Mouse (Mus musculus): Measurements from ENCODE around the gene Mbd5. TPM values are rescaled to one million over a fixed set of nuclear protein-coding genes. Genes with fewer than 3 reads are reported as not detected.
"Not testable (repeated sequence)": the region's sequence is repeated elsewhere in the genome, so short reads cannot be mapped to it uniquely, and the experiment has no call there.

The Mbd5 gene
- polyA plus RNA-seq, 1 experiment = 29.9 TPM

GRCm38 (mm10) chr2:49142186-49142585 is 192.9 kb downstream of the Mbd5 start:
- no peak overlapping the region for H3K27ac ChIP-seq (ENCODE audit: insufficient read depth, low read length)
- H3K4me1 ChIP-seq (ENCODE audit: control insufficient read depth, insufficient read depth, low read length) = no peaks in the 10 kb centered on the region
- no peak overlapping the region for H3K4me3 ChIP-seq (ENCODE audit: insufficient read depth, low read length)
- no peak for TF ChIP-seq POLR2A (IDR thresholded peaks at IDR 0.05; ENCODE audit: extremely low read depth, insufficient read depth, low read length)
- TF ChIP-seq CTCF (IDR thresholded peaks at IDR 0.05; ENCODE audit: extremely low read depth, insufficient read depth, low read length) = no peak

GRCm38 (mm10) chr2:49153649-49154048 is 204.3 kb downstream of the Mbd5 start:
- no peak overlapping the region for H3K27ac ChIP-seq (ENCODE audit: insufficient read depth, low read length)
- H3K4me3 ChIP-seq (ENCODE audit: insufficient read depth, low read length) = no peak overlapping the region
- TF ChIP-seq POLR2A (IDR thresholded peaks at IDR 0.05; ENCODE audit: extremely low read depth, insufficient read depth, low read length) = no peak
- TF ChIP-seq CTCF (IDR thresholded peaks at IDR 0.05; ENCODE audit: extremely low read depth, insufficient read depth, low read length) = no peak
- no peaks in the 10 kb centered on the region for H3K4me1 ChIP-seq (ENCODE audit: control insufficient read depth, insufficient read depth, low read length)

DNA sequence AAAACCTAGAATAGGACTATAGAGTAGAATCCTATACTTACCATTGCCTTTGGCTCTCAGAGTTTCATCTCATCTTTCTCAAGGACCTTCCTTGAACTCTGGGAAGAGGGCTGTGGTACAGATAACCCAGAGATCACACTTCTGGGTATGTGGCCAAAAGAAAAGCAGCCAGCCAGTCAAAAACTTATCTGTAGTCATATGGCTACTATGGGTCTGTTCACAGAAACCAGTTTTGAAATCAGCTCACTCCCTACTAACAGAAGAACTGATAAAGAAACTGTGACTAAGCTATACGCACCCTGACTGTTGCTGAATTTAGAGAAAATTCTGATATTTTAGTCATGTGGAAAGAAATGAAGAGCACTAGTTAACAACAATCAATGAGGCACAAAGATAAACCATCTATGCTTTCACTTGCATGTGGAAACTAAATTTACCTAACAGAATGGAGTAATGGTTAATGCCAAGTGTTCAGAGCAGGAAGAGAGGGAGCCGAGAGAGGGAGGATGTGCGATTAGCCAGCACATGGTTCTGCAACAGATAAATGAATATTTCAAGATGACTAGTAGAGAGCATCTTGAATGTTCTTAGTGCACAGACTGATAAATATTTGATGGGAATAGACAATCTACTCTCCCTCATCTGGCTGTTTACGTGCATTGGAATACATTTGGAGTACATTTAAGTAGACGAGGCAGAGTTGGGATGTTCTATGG is 211.1 kb downstream of the Mbd5 start:
- no peak overlapping the region for H3K4me3 ChIP-seq (ENCODE audit: insufficient read depth, low read length)
- TF ChIP-seq POLR2A (IDR thresholded peaks at IDR 0.05; ENCODE audit: extremely low read depth, insufficient read depth, low read length) (no peak), CTCF (IDR thresholded peaks at IDR 0.05; ENCODE audit: extremely low read depth, insufficient read depth, low read length) (no peak)
- no peak overlapping the region for H3K27ac ChIP-seq (ENCODE audit: insufficient read depth, low read length)
- no peaks in the 10 kb centered on the region for H3K4me1 ChIP-seq (ENCODE audit: control insufficient read depth, insufficient read depth, low read length)

GRCm38 (mm10) chr2:49169766-49170165 is 220.5 kb downstream of the Mbd5 start:
- Histone ChIP-seq H3K4me1 (ENCODE audit: control insufficient read depth, insufficient read depth, low read length) (no peaks in the 10 kb centered on the region), H3K4me3 (ENCODE audit: insufficient read depth, low read length) (no peak overlapping the region), H3K27ac (ENCODE audit: insufficient read depth, low read length) (no peak overlapping the region)
- TF ChIP-seq POLR2A (IDR thresholded peaks at IDR 0.05; ENCODE audit: extremely low read depth, insufficient read depth, low read length) (no peak), CTCF (IDR thresholded peaks at IDR 0.05; ENCODE audit: extremely low read depth, insufficient read depth, low read length) (no peak)

- Histone ChIP-seq H3K4me1 (ENCODE audit: control insufficient read depth, insufficient read depth, low read length) (no peaks in the 10 kb centered on the region), H3K4me3 (ENCODE audit: insufficient read depth, low read length) (no peak overlapping the region), H3K27ac (ENCODE audit: insufficient read depth, low read length) (no peak overlapping the region)
- TF ChIP-seq POLR2A (IDR thresholded peaks at IDR 0.05; ENCODE audit: extremely low read depth, insufficient read depth, low read length) = no peak
- no peak for TF ChIP-seq CTCF (IDR thresholded peaks at IDR 0.05; ENCODE audit: extremely low read depth, insufficient read depth, low read length)
Measured at GRCm38 (mm10) chr2:49177015-49177414, 227.7 kb downstream of the Mbd5 start.

DNA sequence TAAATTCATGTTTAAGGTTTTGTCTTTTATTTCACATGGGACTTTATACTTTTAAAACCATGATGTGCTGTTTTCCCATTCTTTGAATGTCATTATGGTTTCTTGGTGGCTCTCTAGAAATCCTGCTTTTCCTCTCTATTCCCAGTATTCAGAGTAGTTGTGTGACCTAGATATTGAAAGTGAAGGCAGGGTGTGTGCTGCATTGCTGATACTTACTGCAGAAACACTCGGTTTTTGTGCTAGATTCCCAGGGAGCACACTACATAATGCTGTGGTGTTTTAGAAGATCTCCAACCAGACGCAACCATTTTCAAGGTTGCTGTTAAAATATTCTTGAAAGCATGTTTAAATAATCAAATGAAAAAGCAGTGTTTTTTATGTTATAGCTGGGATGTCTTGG is 241.7 kb downstream of the Mbd5 start:
- TF ChIP-seq CTCF (IDR thresholded peaks at IDR 0.05; ENCODE audit: extremely low read depth, insufficient read depth, low read length) (no peak), POLR2A (IDR thresholded peaks at IDR 0.05; ENCODE audit: extremely low read depth, insufficient read depth, low read length) (no peak)
- Histone ChIP-seq H3K4me1 (ENCODE audit: control insufficient read depth, insufficient read depth, low read length) (no peaks in the 10 kb centered on the region; the same call in 1 of the 2 replicates), H3K4me3 (ENCODE audit: insufficient read depth, low read length) (no peak overlapping the region), H3K27ac (ENCODE audit: insufficient read depth, low read length) (no peak overlapping the region)

DNA sequence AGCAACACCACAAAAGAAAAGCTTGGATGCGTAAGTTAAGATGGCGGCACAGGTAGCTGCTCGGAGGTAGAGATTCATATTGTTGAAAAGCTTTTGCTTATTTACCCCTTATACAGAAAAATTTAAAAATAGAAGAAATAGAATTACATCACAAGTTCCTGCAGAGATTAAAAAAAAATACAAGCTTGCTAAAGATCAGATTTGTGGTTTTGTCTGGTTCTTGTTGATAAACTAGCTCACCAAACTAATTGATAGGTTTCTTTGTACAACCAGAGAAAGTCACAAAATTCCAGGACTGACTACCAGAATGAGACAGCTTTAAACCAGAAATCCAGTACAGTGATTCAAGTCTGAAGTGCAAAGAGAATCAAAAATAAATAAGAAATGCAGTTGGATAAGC is 242.4 kb downstream of the Mbd5 start:
- Histone ChIP-seq H3K4me3 (ENCODE audit: insufficient read depth, low read length) (no peak overlapping the region), H3K27ac (ENCODE audit: insufficient read depth, low read length) (no peak overlapping the region), H3K4me1 (ENCODE audit: control insufficient read depth, insufficient read depth, low read length) (no peaks in the 10 kb centered on the region; the same call in 1 of the 2 replicates)
- TF ChIP-seq POLR2A (IDR thresholded peaks at IDR 0.05; ENCODE audit: extremely low read depth, insufficient read depth, low read length) = no peak
- no peak for TF ChIP-seq CTCF (IDR thresholded peaks at IDR 0.05; ENCODE audit: extremely low read depth, insufficient read depth, low read length)

- Histone ChIP-seq H3K4me3 (ENCODE audit: insufficient read depth, low read length) (no peak overlapping the region), H3K27ac (ENCODE audit: insufficient read depth, low read length) (no peak overlapping the region)
- TF ChIP-seq POLR2A (IDR thresholded peaks at IDR 0.05; ENCODE audit: extremely low read depth, insufficient read depth, low read length) = no peak
- no peak for TF ChIP-seq CTCF (IDR thresholded peaks at IDR 0.05; ENCODE audit: extremely low read depth, insufficient read depth, low read length)
Measured at GRCm38 (mm10) chr2:49204081-49204480, 254.8 kb downstream of the Mbd5 start.

GRCm38 (mm10) chr2:49205692-49206091 is 256.4 kb downstream of the Mbd5 start:
- not testable (repeated sequence) for H3K27ac ChIP-seq (ENCODE audit: insufficient read depth, low read length); H3K4me1 ChIP-seq (ENCODE audit: control insufficient read depth, insufficient read depth, low read length); H3K4me3 ChIP-seq (ENCODE audit: insufficient read depth, low read length)

More at GRCm38 (mm10) chr2:49204081-49204480, 254.8 kb downstream of the Mbd5 start:
- no peaks in the 10 kb centered on the region for H3K4me1 ChIP-seq (ENCODE audit: control insufficient read depth, insufficient read depth, low read length)

GRCm38 (mm10) chr2:49209349-49209748 is 260.0 kb downstream of the Mbd5 start:
- Histone ChIP-seq H3K27ac (ENCODE audit: insufficient read depth, low read length) (no peak overlapping the region), H3K4me1 (ENCODE audit: control insufficient read depth, insufficient read depth, low read length) (no peaks in the 10 kb centered on the region), H3K4me3 (ENCODE audit: insufficient read depth, low read length) (no peak overlapping the region)
- TF ChIP-seq CTCF (IDR thresholded peaks at IDR 0.05; ENCODE audit: extremely low read depth, insufficient read depth, low read length) (no peak), POLR2A (IDR thresholded peaks at IDR 0.05; ENCODE audit: extremely low read depth, insufficient read depth, low read length) (no peak)
